Mouse (Mus musculus) forebrain, embryonic 15.5 days (tissue): ENCODE measurements around the gene Ctdnep1. TPM values are rescaled to one million over a fixed set of nuclear protein-coding genes. Genes with fewer than 3 reads are reported as not detected.

Source experiments
- ATAC-seq: fragments of 200-750 bp; cut with Nextera tagmentation; replicated peaks from 2 replicates; pipeline ENCODE4 v1.8.0; 2017; ENCODE audit warnings: mild to moderate bottlenecking, moderate TSS enrichment, moderate library complexity
- H3K27ac ChIP-seq: fragments of 300-500 bp; sonication (generic); replicated peaks from 2 replicates; pipeline ENCODE4 v1.5.1; 2015; ENCODE audit warnings: mild to moderate bottlenecking, inconsistent platforms
- H3K27me3 ChIP-seq: fragments of 300-500 bp; sonication (generic); 2 replicates; pipeline ENCODE4 v1.6.1; 2015; ENCODE audit warnings: inconsistent platforms
- H3K36me3 ChIP-seq: fragments of 300-500 bp; sonication (generic); 2 replicates; pipeline ENCODE4 v1.6.1; 2015; ENCODE audit warnings: mild to moderate bottlenecking, inconsistent platforms
- H3K4me1 ChIP-seq: fragments of 300-500 bp; sonication (generic); 2 replicates; pipeline ENCODE4 v1.6.1; 2015; ENCODE audit warnings: inconsistent platforms
- H3K4me2 ChIP-seq: fragments of 300-500 bp; sonication (generic); replicated peaks from 2 replicates; pipeline ENCODE4 v1.6.1; 2015; ENCODE audit warnings: mild to moderate bottlenecking, inconsistent platforms
- H3K4me3 ChIP-seq: fragments of 300-500 bp; sonication (generic); 2 replicates; pipeline ENCODE4 v1.5.1; 2015; ENCODE audit warnings: mild to moderate bottlenecking, inconsistent platforms
- H3K9ac ChIP-seq: fragments of 300-500 bp; sonication (generic); replicated peaks from 2 replicates; pipeline ENCODE4 v1.6.1; 2015; ENCODE audit warnings: mild to moderate bottlenecking, inconsistent platforms
- H3K9me3 ChIP-seq: fragments of 300-500 bp; sonication (generic); 2 replicates; pipeline ENCODE4 v1.6.1; 2016; ENCODE audit warnings: inconsistent platforms
- WGBS: fragments of 180-500 bp; shearing (Covaris S2); methylation state at CpG from one replicate; pipeline ENCODE4 v1.1.7; 2015; ENCODE audit warnings: mixed read lengths; 5-methylcytosine and 5-hydroxymethylcytosine counted together
- polyA plus RNA-seq: library from polyadenylated mRNA; unstranded; fragments of >200 nt; fragmentation: Nextera tagmentation; extraction: Ambion mirVana; gene quantifications from 2 replicates; pipeline ENCODE4 v1.2.1, GENCODE M21; 2015

Ctdnep1 gene
- polyA plus RNA-seq, 1 experiment from 2014 or later = 20.8 TPM

GRCm38 (mm10) chr11:70001159-70001558 lies 20.2 kb downstream of the Ctdnep1 start:
- Histone ChIP-seq H3K36me3 (peaks cover 34% of the 10 kb centered on the region), H3K27ac (peak overlapping the region; percentile 97), H3K4me2 (peak overlapping the region; percentile 72), H3K27me3 (no peaks in the 10 kb centered on the region), H3K4me1 (peaks cover 46% of the 10 kb centered on the region), H3K4me3 (peak overlapping the region; percentile 85), H3K9me3 (no peaks in the 10 kb centered on the region), H3K9ac (peak overlapping the region; percentile 85)
- ATAC-seq = no peak
- WGBS = 12% methylated on average over 8 of the region's 8 CpGs

- Histone ChIP-seq H3K9me3 (no peaks in the 10 kb centered on the region), H3K27me3 (no peaks in the 10 kb centered on the region), H3K4me1 (peaks cover 46% of the 10 kb centered on the region), H3K27ac (no peak overlapping the region), H3K36me3 (peaks cover 41% of the 10 kb centered on the region), H3K9ac (no peak overlapping the region), H3K4me3 (peak overlapping the region; percentile 85), H3K4me2 (peak overlapping the region; percentile 72)
- ATAC-seq = no peak
Observed at GRCm38 (mm10) chr11:70001865-70002264, 20.9 kb downstream of the Ctdnep1 start.

GRCm38 (mm10) chr11:70002471-70002870 lies 21.5 kb downstream of the Ctdnep1 start:
- Histone ChIP-seq H3K4me1 (peaks cover 42% of the 10 kb centered on the region), H3K9ac (0 out of 2 replicates have a peak overlapping the region, but pooled peaks have one; percentile 14)
- 93% methylated on average over 2 of the region's 2 CpGs for WGBS

GRCm38 (mm10) chr11:70005521-70005920 lies 24.6 kb downstream of the Ctdnep1 start:
- H3K4me2 ChIP-seq = no peak overlapping the region
- no peaks in the 10 kb centered on the region for H3K9me3 ChIP-seq
- no peak overlapping the region for H3K27ac ChIP-seq
- H3K9ac ChIP-seq = no peak overlapping the region
- 55% methylated on average over 5 of the region's 5 CpGs for WGBS
- H3K4me3 ChIP-seq = no peak overlapping the region
- no peak for ATAC-seq
- H3K4me1 ChIP-seq = peaks cover 31% of the 10 kb centered on the region
- no peaks in the 10 kb centered on the region for H3K27me3 ChIP-seq
- peaks cover 59% of the 10 kb centered on the region for H3K36me3 ChIP-seq

More at GRCm38 (mm10) chr11:70002471-70002870, 21.5 kb downstream of the Ctdnep1 start:
- H3K4me2 ChIP-seq = peak overlapping the region; percentile 72
- H3K36me3 ChIP-seq = peaks cover 48% of the 10 kb centered on the region
- no peak for ATAC-seq
- no peak overlapping the region for H3K27ac ChIP-seq
- peak overlapping the region; percentile 85; the same call in 1 of the 2 replicates for H3K4me3 ChIP-seq
- H3K9me3 ChIP-seq = no peaks in the 10 kb centered on the region
- no peaks in the 10 kb centered on the region for H3K27me3 ChIP-seq

GRCm38 (mm10) chr11:70010033-70010432 lies 29.1 kb downstream of the Ctdnep1 start:
- H3K4me3 ChIP-seq = no peak overlapping the region
- H3K4me1 ChIP-seq = peaks cover 10% of the 10 kb centered on the region
- no peak overlapping the region for H3K4me2 ChIP-seq
- no peaks in the 10 kb centered on the region for H3K9me3 ChIP-seq
- no peak for ATAC-seq
- H3K36me3 ChIP-seq = peaks cover 81% of the 10 kb centered on the region
- no peaks in the 10 kb centered on the region for H3K27me3 ChIP-seq
- WGBS = 86% methylated on average over 6 of the region's 6 CpGs
- H3K9ac ChIP-seq = no peak overlapping the region
- H3K27ac ChIP-seq = no peak overlapping the region

- WGBS = 87% methylated on average over 12 of the region's 12 CpGs
- peaks cover 14% of the 10 kb centered on the region for H3K4me1 ChIP-seq
- peaks cover 76% of the 10 kb centered on the region for H3K36me3 ChIP-seq
- no peaks in the 10 kb centered on the region for H3K9me3 ChIP-seq
- no peak overlapping the region for H3K4me3 ChIP-seq
- ATAC-seq = no peak
- H3K27ac ChIP-seq = no peak overlapping the region
- no peak overlapping the region for H3K4me2 ChIP-seq
- no peaks in the 10 kb centered on the region for H3K27me3 ChIP-seq
- H3K9ac ChIP-seq = no peak overlapping the region
Observed at GRCm38 (mm10) chr11:70010548-70010947, 29.6 kb downstream of the Ctdnep1 start.

- H3K27me3 ChIP-seq = no peaks in the 10 kb centered on the region
- no peak overlapping the region for H3K27ac ChIP-seq
- 83% methylated on average over 10 of the region's 10 CpGs for whole genome bisulfite sequencing
- no peak overlapping the region for H3K9ac ChIP-seq
- no peak overlapping the region for H3K4me2 ChIP-seq
- H3K4me1 ChIP-seq = peaks cover 15% of the 10 kb centered on the region
- H3K36me3 ChIP-seq = peaks cover 72% of the 10 kb centered on the region
- no peak overlapping the region for H3K4me3 ChIP-seq
- H3K9me3 ChIP-seq = no peaks in the 10 kb centered on the region
- no peak for ATAC-seq
Observed at GRCm38 (mm10) chr11:70010961-70011360, 30.0 kb downstream of the Ctdnep1 start.

GRCm38 (mm10) chr11:70012931-70013330 lies 32.0 kb downstream of the Ctdnep1 start:
- 83% methylated on average over 9 of the region's 9 CpGs for WGBS
- no peak for ATAC-seq
- Histone ChIP-seq H3K36me3 (peaks cover 52% of the 10 kb centered on the region), H3K27me3 (no peaks in the 10 kb centered on the region), H3K9ac (no peak overlapping the region), H3K4me1 (peaks cover 27% of the 10 kb centered on the region), H3K27ac (no peak overlapping the region), H3K4me3 (no peak overlapping the region), H3K4me2 (no peak overlapping the region), H3K9me3 (no peaks in the 10 kb centered on the region)

GRCm38 (mm10) chr11:70013408-70013807 lies 32.5 kb downstream of the Ctdnep1 start:
- WGBS = 84% methylated on average over 3 of the region's 3 CpGs
- Histone ChIP-seq H3K4me1 (peaks cover 29% of the 10 kb centered on the region), H3K36me3 (peaks cover 47% of the 10 kb centered on the region)

GRCm38 (mm10) chr11:70014051-70014450 lies 33.1 kb downstream of the Ctdnep1 start:
- no peak for ATAC-seq
- WGBS = 69% methylated on average over 5 of the region's 5 CpGs
- no peak overlapping the region for H3K27ac ChIP-seq
- no peak overlapping the region for H3K9ac ChIP-seq
- H3K4me1 ChIP-seq = peaks cover 33% of the 10 kb centered on the region
- H3K27me3 ChIP-seq = no peaks in the 10 kb centered on the region
- no peak overlapping the region for H3K4me2 ChIP-seq
- no peak overlapping the region; the same call in 1 of the 2 replicates for H3K4me3 ChIP-seq
- peaks cover 41% of the 10 kb centered on the region for H3K36me3 ChIP-seq
- H3K9me3 ChIP-seq = no peaks in the 10 kb centered on the region

More at GRCm38 (mm10) chr11:70013408-70013807, 32.5 kb downstream of the Ctdnep1 start:
- Histone ChIP-seq H3K4me3 (no peak overlapping the region), H3K27me3 (no peaks in the 10 kb centered on the region), H3K4me2 (no peak overlapping the region), H3K27ac (no peak overlapping the region), H3K9ac (no peak overlapping the region), H3K9me3 (no peaks in the 10 kb centered on the region)
- no peak for ATAC-seq

- Histone ChIP-seq H3K9me3 (no peaks in the 10 kb centered on the region), H3K27me3 (no peaks in the 10 kb centered on the region), H3K4me1 (peaks cover 43% of the 10 kb centered on the region), H3K4me2 (peak within 1 kb of the TSS; percentile 74), H3K27ac (peak within 1 kb of the TSS; percentile 63), H3K9ac (peak within 1 kb of the TSS; percentile 73), H3K36me3 (peaks cover 31% of the 10 kb centered on the region), H3K4me3 (peak within 1 kb of the TSS; percentile 54)
- under 1% methylated on average over 35 of the region's 35 CpGs for WGBS
- ATAC-seq = peak; percentile 79
Observed at GRCm38 (mm10) chr11:70014880-70015558, 34.1 kb downstream of the Ctdnep1 start, which contains the start of gene Acadvl. Gene Acadvl (minus strand): TSS chr11:70015411.

- Histone ChIP-seq H3K4me3 (peak overlapping the region; percentile 54; the same call in 1 of the 2 replicates), H3K36me3 (peaks cover 25% of the 10 kb centered on the region), H3K4me1 (peaks cover 50% of the 10 kb centered on the region), H3K9me3 (no peaks in the 10 kb centered on the region), H3K27me3 (no peaks in the 10 kb centered on the region), H3K27ac (no peak overlapping the region), H3K9ac (no peak overlapping the region; the same call in 1 of the 2 replicates), H3K4me2 (peak overlapping the region; percentile 74)
- WGBS = 68% methylated on average over 6 of the region's 6 CpGs
- ATAC-seq = no peak
Observed at GRCm38 (mm10) chr11:70015677-70016076, 34.7 kb downstream of the Ctdnep1 start.
